Mouse (Mus musculus): ENCODE results near the gene Cntd1. TPM values are rescaled to one million over a fixed set of nuclear protein-coding genes. Genes with fewer than 3 reads are reported as not detected.
"Not testable (repeated sequence)": the region's sequence is repeated elsewhere in the genome, so short reads cannot be mapped to it uniquely, and the experiment has no call there.

Cntd1 gene
- total and polyA plus RNA-seq, 2 experiments from 2014 or later, result 0.10 to 0.61 TPM

GRCm38 (mm10) chr11:101323609-101324008, 44.8 kb downstream of the Cntd1 start:
- DNase-seq, result peak; percentile 75
- H3K27ac ChIP-seq (ENCODE audit: low read depth, low read length), result no peak overlapping the region
- H3K36me3 ChIP-seq (ENCODE audit: insufficient read depth), result peaks cover 65% of the 10 kb centered on the region
- TF ChIP-seq CTCF (IDR thresholded peaks at IDR 0.05; ENCODE audit: low read depth), result peak; percentile 97
- H3K4me2 ChIP-seq (ENCODE audit: low read depth), result no peak overlapping the region
- no peak overlapping the region for H3K9ac ChIP-seq
- no peaks in the 10 kb centered on the region for H3K4me1 ChIP-seq (ENCODE audit: insufficient read depth)
- no peak overlapping the region for H3K4me3 ChIP-seq (ENCODE audit: low read depth, low read length)
- peak; percentile 80 for ATAC-seq
- WGBS, result 2% methylated on average over 4 of the region's 4 CpGs
- no peaks in the 10 kb centered on the region for H3K27me3 ChIP-seq (ENCODE audit: insufficient read depth, low read length)
- H3K9me3 ChIP-seq (ENCODE audit: low read length), result no peaks in the 10 kb centered on the region

- H3K4me1 ChIP-seq (ENCODE audit: insufficient read depth), result no peaks in the 10 kb centered on the region
- no peak within 1 kb of the TSS for H3K4me2 ChIP-seq (ENCODE audit: low read depth)
- H3K9ac ChIP-seq, result no peak within 1 kb of the TSS
- H3K9me3 ChIP-seq (ENCODE audit: low read length), result no peaks in the 10 kb centered on the region
- TF ChIP-seq CTCF (IDR thresholded peaks at IDR 0.05; ENCODE audit: low read depth), result no peak
- H3K4me3 ChIP-seq (ENCODE audit: low read depth, low read length), result no peak within 1 kb of the TSS
- 97% methylated on average over 5 of the region's 5 CpGs for WGBS
- peaks cover 55% of the 10 kb centered on the region for H3K36me3 ChIP-seq (ENCODE audit: insufficient read depth)
- H3K27ac ChIP-seq (ENCODE audit: low read depth, low read length), result no peak within 1 kb of the TSS
- DNase-seq (no peak), ATAC-seq (no peak)
- no peaks in the 10 kb centered on the region for H3K27me3 ChIP-seq (ENCODE audit: insufficient read depth, low read length)
Observed at GRCm38 (mm10) chr11:101324763-101325162, 46.0 kb downstream of the Cntd1 start, which contains the start of gene Aoc2. Gene Aoc2, plus strand, starts transcription at chr11:101325063.

DNA sequence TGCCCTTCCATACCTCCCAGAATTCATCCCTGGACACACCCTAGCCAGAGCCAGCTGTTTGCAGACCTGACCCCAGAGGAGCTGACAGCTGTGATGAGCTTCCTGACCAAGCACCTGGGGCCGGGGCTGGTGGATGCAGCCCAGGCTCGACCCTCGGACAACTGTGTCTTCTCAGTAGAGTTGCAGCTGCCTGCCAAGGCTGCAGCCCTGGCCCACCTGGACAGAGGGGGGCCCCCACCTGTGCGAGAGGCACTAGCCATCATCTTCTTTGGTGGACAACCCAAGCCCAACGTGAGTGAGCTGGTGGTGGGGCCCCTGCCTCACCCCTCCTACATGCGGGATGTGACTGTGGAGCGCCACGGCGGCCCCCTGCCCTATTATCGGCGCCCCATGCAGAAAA, 46.4 kb downstream of the Cntd1 start:
- peaks cover 50% of the 10 kb centered on the region for H3K36me3 ChIP-seq (ENCODE audit: insufficient read depth)
- DNase-seq; H3K4me2 ChIP-seq (ENCODE audit: low read depth); ATAC-seq; H3K9ac ChIP-seq; H3K4me3 ChIP-seq (ENCODE audit: low read depth, low read length); H3K9me3 ChIP-seq (ENCODE audit: low read length); H3K4me1 ChIP-seq (ENCODE audit: insufficient read depth); H3K27me3 ChIP-seq (ENCODE audit: insufficient read depth, low read length); H3K27ac ChIP-seq (ENCODE audit: low read depth, low read length): not testable (repeated sequence)
- 94% methylated on average over 11 of the region's 11 CpGs for WGBS

GRCm38 (mm10) chr11:101326147-101326546, 47.3 kb downstream of the Cntd1 start:
- no peak for TF ChIP-seq CTCF (IDR thresholded peaks at IDR 0.05; ENCODE audit: low read depth)
- ATAC-seq (no peak), DNase-seq (no peak)
- no peak overlapping the region for H3K4me3 ChIP-seq (ENCODE audit: low read depth, low read length)
- no peaks in the 10 kb centered on the region for H3K9me3 ChIP-seq (ENCODE audit: low read length)
- H3K36me3 ChIP-seq (ENCODE audit: insufficient read depth), result peaks cover 41% of the 10 kb centered on the region
- no peaks in the 10 kb centered on the region for H3K27me3 ChIP-seq (ENCODE audit: insufficient read depth, low read length)
- H3K4me1 ChIP-seq (ENCODE audit: insufficient read depth), result no peaks in the 10 kb centered on the region
- no peak overlapping the region for H3K27ac ChIP-seq (ENCODE audit: low read depth, low read length)
- no peak overlapping the region for H3K9ac ChIP-seq
- 89% methylated on average over 11 of the region's 11 CpGs for WGBS
- H3K4me2 ChIP-seq (ENCODE audit: low read depth), result no peak overlapping the region

DNA sequence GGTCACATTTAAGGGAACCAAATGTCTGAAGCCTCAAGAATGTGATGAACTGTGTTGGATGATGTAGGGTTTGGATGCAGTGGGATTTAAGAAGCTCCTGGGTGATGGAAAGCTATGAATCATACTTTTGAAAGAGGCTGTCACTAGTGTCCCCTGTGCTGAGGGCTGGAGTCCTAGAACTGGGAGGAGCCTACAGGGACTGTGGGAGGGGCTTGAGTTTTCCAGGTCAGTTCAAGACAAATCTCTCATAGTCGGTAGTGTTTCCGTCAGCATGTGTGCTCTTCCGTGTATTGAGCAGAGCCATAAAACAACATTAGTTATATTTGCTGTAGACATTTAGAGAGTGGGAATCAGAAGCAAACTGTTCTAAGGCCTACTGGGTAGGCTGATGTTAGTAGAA, 48.5 kb downstream of the Cntd1 start:
- Histone ChIP-seq H3K9ac (no peak overlapping the region), H3K27ac (ENCODE audit: low read depth, low read length) (no peak overlapping the region), H3K27me3 (ENCODE audit: insufficient read depth, low read length) (no peaks in the 10 kb centered on the region), H3K9me3 (ENCODE audit: low read length) (no peaks in the 10 kb centered on the region), H3K4me1 (ENCODE audit: insufficient read depth) (no peaks in the 10 kb centered on the region), H3K4me3 (ENCODE audit: low read depth, low read length) (no peak overlapping the region), H3K4me2 (ENCODE audit: low read depth) (no peak overlapping the region), H3K36me3 (ENCODE audit: insufficient read depth) (peaks cover 29% of the 10 kb centered on the region)
- no peak for DNase-seq
- ATAC-seq, result no peak
- 59% methylated on average over 3 of the region's 3 CpGs for WGBS
- no peak for TF ChIP-seq CTCF (IDR thresholded peaks at IDR 0.05; ENCODE audit: low read depth)

- Histone ChIP-seq H3K4me3 (ENCODE audit: low read depth, low read length) (no peak overlapping the region), H3K9me3 (ENCODE audit: low read length) (no peaks in the 10 kb centered on the region), H3K4me1 (ENCODE audit: insufficient read depth) (no peaks in the 10 kb centered on the region), H3K36me3 (ENCODE audit: insufficient read depth) (peaks cover 12% of the 10 kb centered on the region), H3K4me2 (ENCODE audit: low read depth) (no peak overlapping the region), H3K27me3 (ENCODE audit: insufficient read depth, low read length) (no peaks in the 10 kb centered on the region), H3K9ac (no peak overlapping the region), H3K27ac (ENCODE audit: low read depth, low read length) (no peak overlapping the region)
- WGBS, result 71% methylated on average over 6 of the region's 6 CpGs
- DNase-seq (no peak), ATAC-seq (no peak)
- TF ChIP-seq CTCF (IDR thresholded peaks at IDR 0.05; ENCODE audit: low read depth), result no peak
Observed at GRCm38 (mm10) chr11:101328941-101329635, 50.3 kb downstream of the Cntd1 start.

- Histone ChIP-seq H3K4me3 (ENCODE audit: low read depth, low read length) (no peak within 1 kb of the TSS), H3K27ac (ENCODE audit: low read depth, low read length) (no peak within 1 kb of the TSS), H3K9me3 (ENCODE audit: low read length) (no peaks in the 10 kb centered on the region), H3K4me2 (ENCODE audit: low read depth) (no peak within 1 kb of the TSS), H3K4me1 (ENCODE audit: insufficient read depth) (no peaks in the 10 kb centered on the region), H3K36me3 (ENCODE audit: insufficient read depth) (peaks cover 6% of the 10 kb centered on the region), H3K27me3 (ENCODE audit: insufficient read depth, low read length) (no peaks in the 10 kb centered on the region), H3K9ac (no peak within 1 kb of the TSS)
- ATAC-seq (no peak), DNase-seq (no peak)
- 64% methylated on average over 7 of the region's 7 CpGs for WGBS
- no peak for TF ChIP-seq CTCF (IDR thresholded peaks at IDR 0.05; ENCODE audit: low read depth)
Observed at GRCm38 (mm10) chr11:101330371-101330924, 51.6 kb downstream of the Cntd1 start, which contains the start of gene Aoc3. Gene Aoc3, plus strand, starts transcription at chr11:101330605.

- not testable (repeated sequence) for H3K9ac ChIP-seq; H3K4me2 ChIP-seq (ENCODE audit: low read depth); H3K27me3 ChIP-seq (ENCODE audit: insufficient read depth, low read length); H3K27ac ChIP-seq (ENCODE audit: low read depth, low read length); DNase-seq; H3K4me3 ChIP-seq (ENCODE audit: low read depth, low read length); ATAC-seq; H3K9me3 ChIP-seq (ENCODE audit: low read length); H3K4me1 ChIP-seq (ENCODE audit: insufficient read depth); H3K36me3 ChIP-seq (ENCODE audit: insufficient read depth)
- 85% methylated on average over 6 of the region's 6 CpGs for WGBS
Observed at GRCm38 (mm10) chr11:101330961-101331360, 52.1 kb downstream of the Cntd1 start.
